ENCODE assay signal across 15 mouse cellular contexts in genomic region chr16:24206461-24206861, GRCm38 (mm10).
DNase-seq lines count a peak whose midpoint lies in the region; ATAC-seq and TF ChIP-seq lines count a peak whose summit lies in the region.
"Had no signal": no experiment of that assay in that cellular context is flagged by ENCODE, and none has a peak within 500 bp of the region (broad histone marks: within the 10 kb centered on the region; RNA-seq: fewer than 3 reads in every experiment).

No protein-coding gene starts in this region.

- ATAC-seq in heart, embryonic 15.5 days (replicated peaks; ENCODE audit: insufficient number of reproducible peaks, insufficient read depth, low FRiP score, low read depth) = no peak
- ATAC-seq in hindbrain, embryonic 16.5 days = no peak
- ATAC-seq: forebrain, embryonic 16.5 days; intestine, embryonic 15.5 days; liver, postnatal 0 days had no signal

- WGBS in heart, embryonic 15.5 days = 65% methylated on average over 4 of the region's 4 CpGs
- WGBS in thymus, adult 2 months = 84% methylated on average over 4 of the region's 4 CpGs
- WGBS in lung, adult 2 months = 39% methylated on average over 4 of the region's 4 CpGs
- 65% methylated on average over 4 of the region's 4 CpGs for WGBS in hindbrain, embryonic 16.5 days

- TF ChIP-seq CTCF in thymus, adult 2 months (IDR thresholded peaks at IDR 0.05; ENCODE audit: borderline replicate concordance, control insufficient read depth, extremely low read depth, insufficient read depth, low read length, poor library complexity) = no peak
- no peak for TF ChIP-seq CTCF in lung, adult 2 months (IDR thresholded peaks at IDR 0.05; ENCODE audit: insufficient read depth, low read length)

- no peak overlapping the region for H3K4me3 ChIP-seq in heart, embryonic 15.5 days
- H3K4me3 ChIP-seq in thymus, adult 2 months (ENCODE audit: control insufficient read depth, insufficient read depth, low read length) = no peak overlapping the region
- no peak overlapping the region for H3K4me3 ChIP-seq in lung, adult 2 months (replicated peaks; ENCODE audit: extremely low read depth, low read depth, low read length)
- no peak overlapping the region for H3K4me3 ChIP-seq in hindbrain, embryonic 16.5 days (ENCODE audit: low read length)
- H3K4me3 ChIP-seq: hindbrain, embryonic 10.5 days; intestine, embryonic 15.5 days had no signal

- H3K27me3 ChIP-seq in heart, embryonic 15.5 days = no peaks in the 10 kb centered on the region
- H3K27me3 ChIP-seq in thymus, adult 2 months (ENCODE audit: control insufficient read depth, insufficient read depth, low read length) = no peaks in the 10 kb centered on the region
- no peaks in the 10 kb centered on the region for H3K27me3 ChIP-seq in hindbrain, embryonic 16.5 days (replicated peaks; ENCODE audit: control insufficient read depth, insufficient read depth, low read length)
- H3K27me3 ChIP-seq: intestine, embryonic 15.5 days had no signal

- no peak overlapping the region for H3K4me2 ChIP-seq in heart, embryonic 15.5 days
- no peak overlapping the region; the same call in 1 of the 2 replicates for H3K4me2 ChIP-seq in hindbrain, embryonic 16.5 days (ENCODE audit: low read length)
- H3K4me2 ChIP-seq: intestine, embryonic 15.5 days had no signal

- H3K9me3 ChIP-seq in heart, embryonic 15.5 days (replicated peaks) = no peaks in the 10 kb centered on the region
- H3K9me3 ChIP-seq in hindbrain, embryonic 16.5 days (ENCODE audit: control insufficient read depth, low read length) = no peaks in the 10 kb centered on the region
- H3K9me3 ChIP-seq: hindbrain, embryonic 10.5 days; intestine, embryonic 15.5 days had no signal

- H3K27ac ChIP-seq in heart, embryonic 15.5 days = peak overlapping the region; percentile 40
- peak overlapping the region; percentile 24 for H3K27ac ChIP-seq in thymus, adult 2 months (ENCODE audit: control insufficient read depth, insufficient read depth, low read length)
- no peak overlapping the region for H3K27ac ChIP-seq in hindbrain, embryonic 16.5 days (ENCODE audit: low read depth, low read length)
- H3K27ac ChIP-seq: intestine, embryonic 15.5 days had no signal

- no peak for DNase-seq in heart, postnatal 25 days (ENCODE audit: low spot score)
- DNase-seq in thymus, adult 2 months = no peak
- DNase-seq in thymus, postnatal 0 days (ENCODE audit: low spot score) = no peak
- peak; percentile 36 for DNase-seq in lung, adult 2 months
- no peak for DNase-seq in layer of hippocampus, adult 18-20 months (ENCODE audit: low spot score in 2 of 2)
- DNase-seq in c-Kit-positive CD71-positive TER-119-positive erythroid progenitor cells, embryonic 14.5 days (ENCODE audit: low spot score) = no peak
- DNase-seq: adrenal gland, adult 8-10 months; cerebellum, postnatal 36 days; gastrocnemius, postnatal 36 days; liver, postnatal 0 days had no signal

- H3K9ac ChIP-seq in heart, embryonic 15.5 days = no peak overlapping the region
- H3K9ac ChIP-seq in hindbrain, embryonic 16.5 days (ENCODE audit: low read depth, low read length) = no peak overlapping the region
- H3K9ac ChIP-seq: intestine, embryonic 15.5 days; liver, postnatal 0 days had no signal

- intact Hi-C loops in heart, postnatal 25 days (cut with DNase I) = no loop called here

- peaks cover 31% of the 10 kb centered on the region for H3K4me1 ChIP-seq in heart, embryonic 15.5 days (replicated peaks)
- H3K4me1 ChIP-seq in thymus, adult 2 months (replicated peaks; ENCODE audit: control insufficient read depth, insufficient read depth, low read length) = peaks cover 56% of the 10 kb centered on the region
- H3K4me1 ChIP-seq in lung, adult 2 months (ENCODE audit: control insufficient read depth, insufficient read depth, low read length) = peaks cover 5% of the 10 kb centered on the region
- no peaks in the 10 kb centered on the region for H3K4me1 ChIP-seq in hindbrain, embryonic 16.5 days (ENCODE audit: control insufficient read depth, insufficient read depth, low read depth, low read length)
- H3K4me1 ChIP-seq: intestine, embryonic 15.5 days had no signal

- no peaks in the 10 kb centered on the region for H3K36me3 ChIP-seq in heart, embryonic 15.5 days
- H3K36me3 ChIP-seq in thymus, adult 2 months (ENCODE audit: control insufficient read depth, insufficient read depth, low read length) = no peaks in the 10 kb centered on the region
- H3K36me3 ChIP-seq in hindbrain, embryonic 16.5 days (ENCODE audit: control insufficient read depth, insufficient read depth, low read length) = no peaks in the 10 kb centered on the region
- H3K36me3 ChIP-seq: hindbrain, embryonic 10.5 days; intestine, embryonic 15.5 days had no signal

- TF ChIP-seq POLR2A in thymus, adult 2 months (IDR thresholded peaks at IDR 0.05; ENCODE audit: control insufficient read depth, extremely low read depth, insufficient read depth, low read length, poor library complexity) = no peak
- TF ChIP-seq POLR2A in lung, adult 2 months (IDR thresholded peaks at IDR 0.05; ENCODE audit: borderline replicate concordance, extremely low read depth, low read depth, low read length) = no peak
